Mouse (Mus musculus): ENCODE results near the gene Fgf6.

Gene Fgf6

GRCm38 (mm10) chr6:127014906-127015770 is at the start of gene Fgf6:
Gene Fgf6 (plus strand): TSS chr6:127015586.
- no peak for DNase-seq (ENCODE audit: low spot score)

- DNase-seq (ENCODE audit: low spot score) = no peak
Measured at GRCm38 (mm10) chr6:126966241-126967026, 49.0 kb upstream of the Fgf6 start.

- no peak for DNase-seq (ENCODE audit: low spot score)
Measured at GRCm38 (mm10) chr6:126981539-126982234, 33.7 kb upstream of the Fgf6 start.

GRCm38 (mm10) chr6:126993676-126994075 is 21.7 kb upstream of the Fgf6 start:
- no peak for DNase-seq (ENCODE audit: low spot score)

GRCm38 (mm10) chr6:126995494-126995893 is 19.9 kb upstream of the Fgf6 start:
- DNase-seq (ENCODE audit: low spot score) = no peak

- DNase-seq (ENCODE audit: low spot score) = no peak
Measured at GRCm38 (mm10) chr6:126996399-126996798, 19.0 kb upstream of the Fgf6 start.

GRCm38 (mm10) chr6:127005646-127006045 is 9.7 kb upstream of the Fgf6 start:
- no peak for DNase-seq (ENCODE audit: low spot score)

GRCm38 (mm10) chr6:127006551-127006950 is 8.8 kb upstream of the Fgf6 start:
- no peak for DNase-seq (ENCODE audit: low spot score)

- no peak for DNase-seq (ENCODE audit: low spot score)
Measured at GRCm38 (mm10) chr6:127010021-127010420, 5.4 kb upstream of the Fgf6 start.

GRCm38 (mm10) chr6:127011947-127012535 is 3.3 kb upstream of the Fgf6 start:
- no peak for DNase-seq (ENCODE audit: low spot score)

GRCm38 (mm10) chr6:127019254-127019653 is 3.9 kb downstream of the Fgf6 start:
- DNase-seq (ENCODE audit: low spot score) = no peak

GRCm38 (mm10) chr6:127020431-127020830 is 5.0 kb downstream of the Fgf6 start:
- no peak for DNase-seq (ENCODE audit: low spot score)

- DNase-seq (ENCODE audit: low spot score) = no peak
Measured at GRCm38 (mm10) chr6:127024836-127025235, 9.4 kb downstream of the Fgf6 start.

GRCm38 (mm10) chr6:127034760-127035159 is 19.4 kb downstream of the Fgf6 start:
- DNase-seq (ENCODE audit: low spot score) = no peak

GRCm38 (mm10) chr6:127044909-127045308 is 29.5 kb downstream of the Fgf6 start:
- DNase-seq (ENCODE audit: low spot score) = no peak

- no peak for DNase-seq (ENCODE audit: low spot score)
Measured at GRCm38 (mm10) chr6:127050847-127051246, 35.5 kb downstream of the Fgf6 start.

GRCm38 (mm10) chr6:127056990-127057588 is 41.7 kb downstream of the Fgf6 start:
- DNase-seq (ENCODE audit: low spot score) = no peak

GRCm38 (mm10) chr6:127059975-127060374 is 44.6 kb downstream of the Fgf6 start:
- no peak for DNase-seq (ENCODE audit: low spot score)

- DNase-seq (ENCODE audit: low spot score) = no peak
Measured at GRCm38 (mm10) chr6:127063915-127064314, 48.5 kb downstream of the Fgf6 start.

- no peak for DNase-seq (ENCODE audit: low spot score)
Measured at GRCm38 (mm10) chr6:127064815-127065214, 49.4 kb downstream of the Fgf6 start.

GRCm38 (mm10) chr6:127072817-127073216 is 57.4 kb downstream of the Fgf6 start, which contains the start of gene Fgf23:
Gene Fgf23 (plus strand): TSS chr6:127072902.
- DNase-seq (ENCODE audit: low spot score) = no peak

Data from urinary bladder, postnatal 10 days (tissue).